Mouse (Mus musculus): Measurements from ENCODE around the gene Meis2.

DNA sequence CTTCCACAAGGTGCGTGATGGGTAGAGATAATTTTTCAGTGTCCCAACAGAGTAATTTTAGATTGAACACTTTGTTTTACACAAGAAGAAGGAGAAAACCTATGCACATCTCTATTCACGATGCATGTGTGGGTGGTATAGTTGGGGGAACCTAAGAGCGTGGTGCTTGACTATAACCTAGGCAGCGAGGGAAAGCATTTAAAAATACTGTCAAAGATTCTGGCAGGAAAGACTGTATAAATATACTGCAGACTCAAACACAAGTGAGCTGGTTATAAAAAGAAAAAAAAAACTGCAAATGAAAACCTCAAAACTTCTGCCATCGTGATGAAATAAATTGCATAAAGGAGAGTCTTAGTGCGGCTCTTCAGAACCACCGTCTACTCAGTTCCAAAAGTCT lies 105.0 kb downstream of the Meis2 start:
- TF ChIP-seq CTCF (IDR thresholded peaks at IDR 0.05; ENCODE audit: control insufficient read depth, insufficient read depth, insufficient replicate concordance, low read depth, low read length): no peak
- no peak for TF ChIP-seq POLR2A (IDR thresholded peaks at IDR 0.05; ENCODE audit: control insufficient read depth, low read depth, low read length)
